Mouse (Mus musculus) ES-E14 (cell line): ENCODE results near the gene Pabpc4. TPM values are rescaled to one million over a fixed set of nuclear protein-coding genes. Genes with fewer than 3 reads are reported as not detected.
"Not testable (repeated sequence)": the region's sequence is repeated elsewhere in the genome, so short reads cannot be mapped to it uniquely, and the experiment has no call there.

Experiments used
- DNase-seq: peaks from one replicate; pipeline ENCODE4 v3.0.0-alpha.2; 2013; ENCODE audit warnings: low read depth, low spot score
- H3K27ac ChIP-seq: 2 replicates; pipeline ENCODE4 v1.5.1; 2012; ENCODE audit warnings: low read depth, mild to moderate bottlenecking, low read length, moderate library complexity, mixed read lengths; ENCODE audit not compliant: poor library complexity, insufficient read depth, severe bottlenecking
- H3K36me3 ChIP-seq: 2 replicates; pipeline ENCODE4 v1.6.1; 2012; ENCODE audit warnings: mild to moderate bottlenecking, low read length, moderate library complexity, mixed read lengths; ENCODE audit not compliant: control insufficient read depth, poor library complexity, insufficient read depth, severe bottlenecking
- H3K4me1 ChIP-seq, 2 experiments: fragments of 150-350 bp in 1 of 2; sonication (generic) in 1 of 2; 2 replicates each; pipeline ENCODE4 v1.6.1; 2012; ENCODE audit warnings: low read length in 2 of 2, mild to moderate bottlenecking in 1 of 2, mixed read lengths in 1 of 2; ENCODE audit not compliant: control insufficient read depth in 2 of 2, insufficient read depth in 2 of 2, poor library complexity in 1 of 2
- H3K4me3 ChIP-seq, 2 experiments: fragments of 150-350 bp in 1 of 2; sonication (generic) in 1 of 2; 2 replicates each; pipeline ENCODE4 v1.5.1; 2012; ENCODE audit warnings: low read length in 2 of 2, low read depth in 1 of 2, mild to moderate bottlenecking in 1 of 2, mixed read lengths in 1 of 2; ENCODE audit not compliant: insufficient read depth in 1 of 2, poor library complexity in 1 of 2, severe bottlenecking in 1 of 2
- H3K9ac ChIP-seq: 2 replicates; pipeline ENCODE4 v1.6.1; 2012; ENCODE audit warnings: low read depth, mild to moderate bottlenecking, low read length, mixed read lengths; ENCODE audit not compliant: poor library complexity, insufficient read depth, severe bottlenecking
- H3K9me3 ChIP-seq: fragments of 150-350 bp; sonication (generic); 2 replicates; pipeline ENCODE4 v1.6.1; 2012; ENCODE audit warnings: low read depth, mild to moderate bottlenecking, low read length; ENCODE audit not compliant: control insufficient read depth, insufficient read depth
- CHD2 ChIP-seq: IDR thresholded peaks from 2 replicates; pipeline ENCODE4 v1.6.1; 2014; ENCODE audit warnings: mild to moderate bottlenecking, low read depth, low read length, inconsistent platforms
- HCFC1 ChIP-seq: IDR thresholded peaks from 2 replicates; pipeline ENCODE4 v1.6.1; 2012; ENCODE audit warnings: low read length, inconsistent platforms, borderline replicate concordance; ENCODE audit not compliant: insufficient read depth
- MAFK ChIP-seq: IDR thresholded peaks from 2 replicates; pipeline ENCODE4 v1.6.1; 2014; ENCODE audit warnings: mild to moderate bottlenecking, low read depth, low read length, inconsistent platforms; ENCODE audit not compliant: insufficient read depth
- ZC3H11A ChIP-seq: IDR thresholded peaks from 2 replicates; pipeline ENCODE4 v1.6.1; 2012; ENCODE audit warnings: low read depth, mild to moderate bottlenecking, inconsistent platforms, low read length, borderline replicate concordance
- ZNF384 ChIP-seq: IDR thresholded peaks from 2 replicates; pipeline ENCODE4 v1.6.1; 2012; ENCODE audit warnings: low read depth, low read length, inconsistent platforms
- in situ Hi-C, 2 experiments: fragments of 600-800 bp; cut with MboI; formaldehyde crosslinking; loops; one replicate each; pipeline ENCODE4 v1.15.1; 2025; ENCODE audit warnings: low sequenced_read_pairs in 2 of 2, inconsistent platforms in 1 of 2; ENCODE audit not compliant: unreplicated experiment in 2 of 2
- total RNA-seq: library from RNA; depleted of rRNA; stranded (reverse); fragments of 300-350 nt; gene quantifications from 2 replicates; pipeline ENCODE4 v1.2.3, GENCODE M21; 2012

Pabpc4 gene
- total RNA-seq, 1 experiment = 246 TPM

DNA sequence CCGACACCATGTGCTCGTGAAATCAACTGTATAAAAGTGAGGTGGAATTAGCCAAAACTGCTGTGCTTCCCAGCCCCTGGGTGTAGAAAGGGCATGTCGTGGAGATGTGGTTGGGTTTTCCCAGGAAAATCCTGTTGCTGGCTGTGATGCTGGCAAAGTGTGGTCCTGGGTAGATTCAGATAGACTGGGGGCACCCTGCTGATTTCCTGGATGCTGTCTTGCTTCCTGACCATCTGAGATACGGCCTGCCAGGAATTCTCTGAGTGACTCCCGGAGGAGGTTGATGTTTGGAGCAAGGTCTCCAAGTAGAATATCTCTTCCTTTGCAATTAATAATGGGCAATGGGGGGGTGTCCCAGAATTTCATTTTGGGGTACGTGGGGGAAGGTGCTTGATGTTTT is 66.8 kb downstream of the Pabpc4 start:
- in situ Hi-C loops = no loop called here
- Histone ChIP-seq H3K4me1 (peaks cover 0 to 14% of the 10 kb centered on the region in 2 experiments; a peak in 2 of 4 replicates), H3K27ac (no peak overlapping the region), H3K4me3 (no peak overlapping the region), H3K36me3 (no peaks in the 10 kb centered on the region; the same call in 1 of the 2 replicates), H3K9me3 (no peaks in the 10 kb centered on the region), H3K9ac (no peak overlapping the region)
- TF ChIP-seq ZC3H11A (no peak), MAFK (no peak), HCFC1 (no peak), CHD2 (no peak), ZNF384 (no peak)
- DNase-seq = no peak

- TF ChIP-seq HCFC1 = no peak
- TF ChIP-seq CHD2 = no peak
- no peak for TF ChIP-seq MAFK
- peaks cover 0 to 20% of the 10 kb centered on the region in 2 experiments; a peak in 2 of 4 replicates for H3K4me1 ChIP-seq
- H3K36me3 ChIP-seq = no peaks in the 10 kb centered on the region
- no peak overlapping the region for H3K4me3 ChIP-seq
- H3K9me3 ChIP-seq = no peaks in the 10 kb centered on the region
- H3K27ac ChIP-seq = no peak overlapping the region; the same call in 1 of the 2 replicates
- no peak for DNase-seq
- no peak overlapping the region for H3K9ac ChIP-seq
- in situ Hi-C loops = no loop called here
These were observed 69.2 kb downstream of the Pabpc4 start for GRCm38 (mm10) chr4:123331326-123331725.

- H3K4me3 ChIP-seq, H3K9ac ChIP-seq, H3K9me3 ChIP-seq, in situ Hi-C loops, DNase-seq, H3K27ac ChIP-seq, H3K36me3 ChIP-seq: not testable (repeated sequence)
- peaks cover 0 to 20% of the 10 kb centered on the region in 2 experiments; a peak in 2 of 4 replicates for H3K4me1 ChIP-seq
These were observed 69.8 kb downstream of the Pabpc4 start for GRCm38 (mm10) chr4:123331961-123332360.

DNA sequence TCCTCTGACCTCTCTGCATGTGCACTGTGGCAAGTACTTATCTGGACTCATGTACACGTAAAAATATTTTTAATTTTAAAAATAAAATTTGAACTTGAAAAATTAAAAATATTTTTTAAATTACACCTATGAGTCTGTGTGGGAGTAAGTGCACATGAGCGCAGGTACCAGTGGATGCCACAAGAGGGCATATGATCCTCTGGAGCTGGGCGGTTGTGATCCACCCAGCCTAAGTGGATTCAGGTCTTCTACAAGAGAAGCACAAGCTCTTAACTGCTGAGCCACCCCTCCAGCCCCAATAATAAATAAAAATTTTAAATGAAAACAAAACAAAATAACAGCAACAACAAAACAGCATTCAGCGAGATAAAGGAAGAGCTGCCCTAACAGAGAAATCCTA is 71.0 kb downstream of the Pabpc4 start:
- TF ChIP-seq ZC3H11A (no peak), CHD2 (no peak), MAFK (no peak), HCFC1 (no peak), ZNF384 (no peak)
- no peak for DNase-seq
- no peaks in the 10 kb centered on the region for H3K36me3 ChIP-seq
- in situ Hi-C loops = no loop called here
- H3K27ac ChIP-seq = no peak overlapping the region
- no peak overlapping the region for H3K9ac ChIP-seq
- no peak overlapping the region for H3K4me3 ChIP-seq
- peaks cover 0 to 20% of the 10 kb centered on the region in 2 experiments; a peak in 2 of 4 replicates for H3K4me1 ChIP-seq
- H3K9me3 ChIP-seq = no peaks in the 10 kb centered on the region

GRCm38 (mm10) chr4:123334177-123334576 is 72.0 kb downstream of the Pabpc4 start:
- Histone ChIP-seq H3K9ac (no peak overlapping the region), H3K4me1 (peaks cover 0 to 16% of the 10 kb centered on the region in 2 experiments; a peak in 2 of 4 replicates), H3K4me3 (no peak overlapping the region), H3K36me3 (no peaks in the 10 kb centered on the region), H3K9me3 (no peaks in the 10 kb centered on the region), H3K27ac (no peak overlapping the region)
- no peak for TF ChIP-seq ZNF384
- TF ChIP-seq HCFC1 = no peak
- TF ChIP-seq ZC3H11A = no peak
- no peak for TF ChIP-seq MAFK
- no peak for TF ChIP-seq CHD2
- DNase-seq = no peak
- in situ Hi-C loops = no loop called here

- in situ Hi-C loops, H3K36me3 ChIP-seq, DNase-seq, H3K9ac ChIP-seq, H3K9me3 ChIP-seq, H3K27ac ChIP-seq, H3K4me3 ChIP-seq: not testable (repeated sequence)
- H3K4me1 ChIP-seq = peaks cover 0 to 18% of the 10 kb centered on the region in 2 experiments; a peak in 2 of 4 replicates
These were observed 73.1 kb downstream of the Pabpc4 start for GRCm38 (mm10) chr4:123335244-123335643.
